8 mouse cellular contexts compared by ENCODE assay signal in genomic region chr13:47244771-47245170, GRCm38 (mm10).
DNase-seq lines count a peak whose midpoint lies in the region; ATAC-seq and TF ChIP-seq lines count a peak whose summit lies in the region.

No protein-coding gene starts in this region.

- no peak overlapping the region for H3K4me3 ChIP-seq in thymus, adult 2 months (ENCODE audit: control insufficient read depth, insufficient read depth, low read length)
- H3K4me3 ChIP-seq in intestine, postnatal 0 days (ENCODE audit: low read depth, low read length) = no peak overlapping the region

- H3K4me1 ChIP-seq in thymus, adult 2 months (replicated peaks; ENCODE audit: control insufficient read depth, insufficient read depth, low read length) = no peaks in the 10 kb centered on the region
- no peaks in the 10 kb centered on the region for H3K4me1 ChIP-seq in intestine, postnatal 0 days (replicated peaks; ENCODE audit: control insufficient read depth, insufficient read depth, low read length)

- no peak for ATAC-seq in intestine, postnatal 0 days

- no peaks in the 10 kb centered on the region for H3K36me3 ChIP-seq in thymus, adult 2 months (ENCODE audit: control insufficient read depth, insufficient read depth, low read length)
- H3K36me3 ChIP-seq in intestine, postnatal 0 days (ENCODE audit: control insufficient read depth, insufficient read depth) = peaks cover 6% of the 10 kb centered on the region; the same call in 1 of the 2 replicates

- 88% methylated on average over 11 of the region's 11 CpGs for WGBS in thymus, adult 2 months
- 62% methylated on average over 11 of the region's 11 CpGs for WGBS in intestine, postnatal 0 days

- H3K4me2 ChIP-seq in intestine, postnatal 0 days (replicated peaks; ENCODE audit: low read depth) = no peak overlapping the region

- no peak overlapping the region for H3K9ac ChIP-seq in intestine, postnatal 0 days (ENCODE audit: low read depth, low read length)

- TF ChIP-seq CTCF in thymus, adult 2 months (IDR thresholded peaks at IDR 0.05; ENCODE audit: borderline replicate concordance, control insufficient read depth, extremely low read depth, insufficient read depth, low read length, poor library complexity) = no peak
- TF ChIP-seq CTCF in intestine, postnatal 0 days (IDR thresholded peaks at IDR 0.05; ENCODE audit: low read depth) = no peak

- DNase-seq in MN1 (ENCODE audit: low spot score) (peak; percentile 12), R1 (ENCODE audit: low read depth, low spot score) (peak; percentile 23)
- peak; percentile 63 to 81 for DNase-seq in heart, adult 9 months (ENCODE audit: low spot score in 2 of 2)
- DNase-seq in layer of hippocampus, postnatal 36 days = peak; percentile 45 to 75
- DNase-seq in right cerebral cortex, postnatal 14 days = peak; percentile 76
- no peak for DNase-seq in thymus, adult 2 months
- no peak for DNase-seq in thymus, postnatal 4 days

- no peak for TF ChIP-seq POLR2A in thymus, adult 2 months (IDR thresholded peaks at IDR 0.05; ENCODE audit: control insufficient read depth, extremely low read depth, insufficient read depth, low read length, poor library complexity)

- no peaks in the 10 kb centered on the region for H3K9me3 ChIP-seq in intestine, postnatal 0 days (ENCODE audit: control insufficient read depth)

- H3K27ac ChIP-seq in thymus, adult 2 months (ENCODE audit: control insufficient read depth, insufficient read depth, low read length) = no peak overlapping the region
- no peak overlapping the region for H3K27ac ChIP-seq in intestine, postnatal 0 days (ENCODE audit: low read depth, low read length)

- no peaks in the 10 kb centered on the region for H3K27me3 ChIP-seq in thymus, adult 2 months (ENCODE audit: control insufficient read depth, insufficient read depth, low read length)
- H3K27me3 ChIP-seq in intestine, postnatal 0 days (replicated peaks; ENCODE audit: control insufficient read depth, insufficient read depth, low read length) = no peaks in the 10 kb centered on the region

Comparison
In these comparisons a context has a peak if more than half of its experiments do, and no peak if none do; other contexts are left out.
1. DNase-seq: peak in MN1 (single experiment), R1 (single experiment), heart, adult 9 months (2 of 2), layer of hippocampus, postnatal 36 days (2 of 2) and right cerebral cortex, postnatal 14 days (single experiment); none in thymus, adult 2 months (single experiment) and thymus, postnatal 4 days (single experiment).